Mouse (Mus musculus) limb, embryonic 15.5 days (tissue): Measurements from ENCODE around the gene Ate1. TPM values are rescaled to one million over a fixed set of nuclear protein-coding genes. Genes with fewer than 3 reads are reported as not detected.
A peak's percentile ranks its signal among the peaks of the same experiment; 100 is the strongest.
"Not testable (repeated sequence)": the region's sequence is repeated elsewhere in the genome, so short reads cannot be mapped to it uniquely, and the experiment has no call there.

Source experiments
- ATAC-seq: fragments of 200-750 bp; cut with Nextera tagmentation; 2 replicates; pipeline ENCODE4 v1.8.0; 2017; ENCODE audit warnings: low read depth, moderate TSS enrichment; ENCODE audit not compliant: insufficient number of reproducible peaks, low FRiP score, low TSS enrichment
- H3K27ac ChIP-seq: fragments of 300-500 bp; sonication (generic); 2 replicates; pipeline ENCODE4 v1.5.1; 2015; ENCODE audit warnings: moderate library complexity, mild to moderate bottlenecking, inconsistent platforms
- H3K27me3 ChIP-seq: fragments of 300-500 bp; sonication (generic); 2 replicates; pipeline ENCODE4 v1.6.1; 2015; ENCODE audit warnings: inconsistent platforms
- H3K36me3 ChIP-seq: fragments of 300-500 bp; sonication (generic); 2 replicates; pipeline ENCODE4 v1.6.1; 2015; ENCODE audit warnings: inconsistent platforms
- H3K4me1 ChIP-seq: fragments of 300-500 bp; sonication (generic); 2 replicates; pipeline ENCODE4 v1.6.1; 2015; ENCODE audit warnings: inconsistent platforms
- H3K4me2 ChIP-seq: fragments of 300-500 bp; sonication (generic); 2 replicates; pipeline ENCODE4 v1.6.1; 2015; ENCODE audit warnings: mild to moderate bottlenecking, inconsistent platforms
- H3K4me3 ChIP-seq: fragments of 300-500 bp; sonication (generic); 2 replicates; pipeline ENCODE4 v1.5.1; 2015; ENCODE audit warnings: mild to moderate bottlenecking, inconsistent platforms
- H3K9ac ChIP-seq: fragments of 300-500 bp; sonication (generic); 2 replicates; pipeline ENCODE4 v1.6.1; 2015; ENCODE audit warnings: inconsistent platforms
- H3K9me3 ChIP-seq: fragments of 300-500 bp; sonication (generic); 2 replicates; pipeline ENCODE4 v1.6.1; 2016; ENCODE audit warnings: inconsistent platforms
- WGBS: fragments of 180-500 bp; shearing (Covaris S2); methylation state at CpG from one replicate; pipeline ENCODE4 v1.1.7; 2015; 5-methylcytosine and 5-hydroxymethylcytosine counted together
- polyA plus RNA-seq: library from polyadenylated mRNA; unstranded; fragments of >200 nt; fragmentation: Nextera tagmentation; extraction: Ambion mirVana; gene quantifications from 2 replicates; pipeline ENCODE4 v1.2.1, GENCODE M21; 2015

The Ate1 gene
- polyA plus RNA-seq, 1 experiment from 2014 or later: 55.7 TPM

GRCm38 (mm10) chr7:130546421-130546790 lies 26.2 kb upstream of the Ate1 start:
- no peaks in the 10 kb centered on the region for H3K9me3 ChIP-seq
- H3K27ac ChIP-seq: peak overlapping the region; percentile 100
- H3K4me3 ChIP-seq: peak overlapping the region; percentile 95
- H3K4me1 ChIP-seq: peaks cover 20% of the 10 kb centered on the region
- peaks cover 33% of the 10 kb centered on the region for H3K36me3 ChIP-seq
- peak overlapping the region; percentile 71 for H3K4me2 ChIP-seq
- H3K9ac ChIP-seq: peak overlapping the region; percentile 98
- no peak for ATAC-seq
- WGBS: 4% methylated on average over 7 of the region's 7 CpGs
- H3K27me3 ChIP-seq: no peaks in the 10 kb centered on the region

- 57% methylated on average over 3 of the region's 3 CpGs for WGBS
- Histone ChIP-seq H3K9ac (peak overlapping the region; percentile 98; the same call in 1 of the 2 replicates), H3K9me3 (no peaks in the 10 kb centered on the region), H3K36me3 (peaks cover 36% of the 10 kb centered on the region), H3K4me3 (peak overlapping the region; percentile 95), H3K27ac (no peak overlapping the region; the same call in 1 of the 2 replicates), H3K27me3 (no peaks in the 10 kb centered on the region), H3K4me2 (peak overlapping the region; percentile 71), H3K4me1 (peaks cover 20% of the 10 kb centered on the region)
- ATAC-seq: no peak
Observed at GRCm38 (mm10) chr7:130545893-130546292, 25.7 kb upstream of the Ate1 start.

GRCm38 (mm10) chr7:130545401-130545800 lies 25.2 kb upstream of the Ate1 start:
- 89% methylated on average over 5 of the region's 5 CpGs for WGBS
- peaks cover 38% of the 10 kb centered on the region for H3K36me3 ChIP-seq
- H3K9me3 ChIP-seq: no peaks in the 10 kb centered on the region
- no peak for ATAC-seq
- peaks cover 20% of the 10 kb centered on the region for H3K4me1 ChIP-seq
- no peak overlapping the region for H3K9ac ChIP-seq
- peak overlapping the region; percentile 95; the same call in 1 of the 2 replicates for H3K4me3 ChIP-seq
- no peaks in the 10 kb centered on the region for H3K27me3 ChIP-seq
- H3K4me2 ChIP-seq: peak overlapping the region; percentile 71; the same call in 1 of the 2 replicates
- H3K27ac ChIP-seq: no peak overlapping the region

GRCm38 (mm10) chr7:130543181-130543580 lies 23.0 kb upstream of the Ate1 start:
- no peaks in the 10 kb centered on the region for H3K9me3 ChIP-seq
- H3K27ac ChIP-seq: no peak overlapping the region
- H3K9ac ChIP-seq: no peak overlapping the region
- WGBS: 89% methylated on average over 4 of the region's 4 CpGs
- ATAC-seq: no peak
- peaks cover 59% of the 10 kb centered on the region for H3K36me3 ChIP-seq
- no peak overlapping the region for H3K4me3 ChIP-seq
- H3K4me2 ChIP-seq: no peak overlapping the region
- no peaks in the 10 kb centered on the region for H3K27me3 ChIP-seq
- peaks cover 20% of the 10 kb centered on the region for H3K4me1 ChIP-seq

- peaks cover 86% of the 10 kb centered on the region for H3K36me3 ChIP-seq
- no peaks in the 10 kb centered on the region for H3K9me3 ChIP-seq
- H3K27ac ChIP-seq: no peak overlapping the region
- peaks cover 4% of the 10 kb centered on the region; the same call in 1 of the 2 replicates for H3K4me1 ChIP-seq
- H3K9ac ChIP-seq: no peak overlapping the region
- no peak overlapping the region for H3K4me3 ChIP-seq
- H3K27me3 ChIP-seq: no peaks in the 10 kb centered on the region
- WGBS: 83% methylated on average over 7 of the region's 7 CpGs
- H3K4me2 ChIP-seq: no peak overlapping the region
- ATAC-seq: no peak
Observed at GRCm38 (mm10) chr7:130540176-130540575, 20.0 kb upstream of the Ate1 start.

- 88% methylated on average over 4 of the region's 4 CpGs for WGBS
- H3K9ac ChIP-seq: no peak overlapping the region
Observed at GRCm38 (mm10) chr7:130537068-130537467, 16.9 kb upstream of the Ate1 start.

GRCm38 (mm10) chr7:130535174-130535573 lies 15.0 kb upstream of the Ate1 start:
- no peaks in the 10 kb centered on the region for H3K4me1 ChIP-seq

More at GRCm38 (mm10) chr7:130537068-130537467, 16.9 kb upstream of the Ate1 start:
- Histone ChIP-seq H3K36me3 (peaks cover 78% of the 10 kb centered on the region), H3K9me3 (no peaks in the 10 kb centered on the region), H3K4me2 (no peak overlapping the region), H3K4me1 (no peaks in the 10 kb centered on the region), H3K4me3 (no peak overlapping the region), H3K27ac (no peak overlapping the region), H3K27me3 (no peaks in the 10 kb centered on the region)
- no peak for ATAC-seq

GRCm38 (mm10) chr7:130533316-130534260 lies 13.4 kb upstream of the Ate1 start:
- H3K4me1 ChIP-seq: no peaks in the 10 kb centered on the region
- no peak overlapping the region for H3K4me2 ChIP-seq
- H3K4me3 ChIP-seq: no peak overlapping the region
- no peak overlapping the region for H3K27ac ChIP-seq
- no peak overlapping the region for H3K9ac ChIP-seq
- no peaks in the 10 kb centered on the region for H3K9me3 ChIP-seq
- no peak for ATAC-seq
- H3K27me3 ChIP-seq: no peaks in the 10 kb centered on the region
- WGBS: 50% methylated on average over 23 of the region's 25 CpGs
- H3K36me3 ChIP-seq: peaks cover 60% of the 10 kb centered on the region

More at GRCm38 (mm10) chr7:130535174-130535573, 15.0 kb upstream of the Ate1 start:
- Histone ChIP-seq H3K27me3 (no peaks in the 10 kb centered on the region), H3K4me2 (no peak overlapping the region), H3K36me3 (peaks cover 75% of the 10 kb centered on the region), H3K9me3 (no peaks in the 10 kb centered on the region), H3K9ac (no peak overlapping the region), H3K27ac (no peak overlapping the region), H3K4me3 (no peak overlapping the region)
- 83% methylated on average over 4 of the region's 4 CpGs for WGBS
- no peak for ATAC-seq

- WGBS: 87% methylated on average over 14 of the region's 15 CpGs
- H3K27ac ChIP-seq, H3K4me1 ChIP-seq, H3K27me3 ChIP-seq, H3K4me2 ChIP-seq, H3K4me3 ChIP-seq, ATAC-seq, H3K9me3 ChIP-seq, H3K9ac ChIP-seq: not testable (repeated sequence)
- H3K36me3 ChIP-seq: peaks cover 38% of the 10 kb centered on the region
Observed at GRCm38 (mm10) chr7:130531138-130531537, 11.0 kb upstream of the Ate1 start.

- no peak overlapping the region for H3K4me3 ChIP-seq
- peaks cover 3% of the 10 kb centered on the region; the same call in 1 of the 2 replicates for H3K4me1 ChIP-seq
- no peak overlapping the region for H3K9ac ChIP-seq
- no peaks in the 10 kb centered on the region for H3K27me3 ChIP-seq
- no peak overlapping the region for H3K27ac ChIP-seq
- H3K36me3 ChIP-seq: peaks cover 12% of the 10 kb centered on the region
- WGBS: 44% methylated on average over 9 of the region's 9 CpGs
- no peaks in the 10 kb centered on the region for H3K9me3 ChIP-seq
- ATAC-seq: no peak
- no peak overlapping the region for H3K4me2 ChIP-seq
Observed at GRCm38 (mm10) chr7:130527306-130527705, 7.1 kb upstream of the Ate1 start.

GRCm38 (mm10) chr7:130523451-130523850 lies 3.3 kb upstream of the Ate1 start:
- Histone ChIP-seq H3K27ac (no peak overlapping the region), H3K4me1 (peaks cover 12% of the 10 kb centered on the region), H3K9ac (no peak overlapping the region), H3K4me2 (no peak overlapping the region), H3K36me3 (no peaks in the 10 kb centered on the region), H3K4me3 (no peak overlapping the region), H3K9me3 (no peaks in the 10 kb centered on the region), H3K27me3 (no peaks in the 10 kb centered on the region)
- no peak for ATAC-seq
- 83% methylated on average over 8 of the region's 8 CpGs for WGBS

- Histone ChIP-seq H3K4me1 (peaks cover 12% of the 10 kb centered on the region; the same call in 1 of the 2 replicates), H3K27ac (peak overlapping the region; percentile 97; the same call in 1 of the 2 replicates), H3K36me3 (no peaks in the 10 kb centered on the region), H3K4me3 (no peak overlapping the region), H3K9me3 (no peaks in the 10 kb centered on the region), H3K27me3 (no peaks in the 10 kb centered on the region), H3K9ac (no peak overlapping the region), H3K4me2 (no peak overlapping the region)
- 80% methylated on average over 14 of the region's 14 CpGs for WGBS
- ATAC-seq: no peak
Observed at GRCm38 (mm10) chr7:130520812-130521422, 748 bp upstream of the Ate1 start.
